Mouse (Mus musculus) CH12.LX (cell line): ENCODE data around the gene Emg1. TPM values are rescaled to one million over a fixed set of nuclear protein-coding genes. Genes with fewer than 3 reads are reported as not detected.

Source experiments
- DNase-seq: peaks from one replicate; pipeline ENCODE4 v3.0.0-alpha.2; 2013; ENCODE audit errors: extremely low read depth
- H3K27ac ChIP-seq: 2 replicates; pipeline ENCODE4 v1.5.1; 2012; ENCODE audit warnings: low read depth, mild to moderate bottlenecking, control low read depth, moderate library complexity; ENCODE audit not compliant: insufficient read depth
- H3K27me3 ChIP-seq: replicated peaks from 2 replicates; pipeline ENCODE3; 2012; ENCODE audit warnings: inconsistent platforms
- H3K36me3 ChIP-seq, 2 experiments: replicated peaks in 1 of 2; 2 replicates each; pipeline versions ENCODE3 to v1.6.1; 2012; ENCODE audit warnings: inconsistent platforms in 1 of 2, low read length in 1 of 2, mild to moderate bottlenecking in 1 of 2, mixed read lengths in 1 of 2, moderate library complexity in 1 of 2; ENCODE audit not compliant: control insufficient read depth in 1 of 2, insufficient read depth in 1 of 2
- H3K4me1 ChIP-seq, 2 experiments: 2 replicates each; pipeline ENCODE4 v1.6.1; 2012; ENCODE audit warnings: inconsistent platforms in 1 of 2, moderate library complexity in 1 of 2; ENCODE audit not compliant: insufficient read depth in 2 of 2, control insufficient read depth in 1 of 2
- H3K4me2 ChIP-seq: 2 replicates; pipeline ENCODE4 v1.6.1; 2012; ENCODE audit warnings: low read depth, mild to moderate bottlenecking, control low read depth; ENCODE audit not compliant: poor library complexity, insufficient read depth, severe bottlenecking
- H3K4me3 ChIP-seq, 3 experiments: fragments of 150-350 bp in 1 of 3; sonication (generic) in 1 of 3; replicated peaks in 1 of 3; 2 replicates each; pipeline versions ENCODE3 to v1.5.1; 2011 to 2012; ENCODE audit warnings: low read depth in 2 of 3, low read length in 2 of 3, mild to moderate bottlenecking in 2 of 3, moderate library complexity in 2 of 3, control low read depth in 1 of 3, improper control_type of control experiment in 1 of 3, inconsistent platforms in 1 of 3, mixed read lengths in 1 of 3; ENCODE audit not compliant: poor library complexity in 1 of 3
- H3K79me2 ChIP-seq: replicated peaks from 2 replicates; pipeline ENCODE4 v1.6.1; 2012; ENCODE audit warnings: mild to moderate bottlenecking, moderate library complexity; ENCODE audit not compliant: control insufficient read depth, poor library complexity, insufficient read depth, severe bottlenecking; ENCODE audit errors: extremely low read depth
- H3K9ac ChIP-seq: 2 replicates; pipeline ENCODE4 v1.6.1; 2012; ENCODE audit warnings: low read depth, mild to moderate bottlenecking, control low read depth, moderate library complexity; ENCODE audit not compliant: insufficient read depth
- H3K9me3 ChIP-seq: replicated peaks from 2 replicates; pipeline ENCODE3; 2012; ENCODE audit warnings: low read length, inconsistent platforms, mixed read lengths
- BHLHE40 ChIP-seq: IDR thresholded peaks from 2 replicates; pipeline ENCODE4 v1.6.1; 2011; ENCODE audit warnings: mild to moderate bottlenecking, low read depth, low read length, improper control_type of control experiment
- CHD2 ChIP-seq: IDR thresholded peaks from 2 replicates; pipeline ENCODE4 v1.6.1; 2011; ENCODE audit warnings: low read length, improper control_type of control experiment
- E2F4 ChIP-seq: IDR thresholded peaks from 2 replicates; pipeline ENCODE4 v1.6.1; 2011; ENCODE audit warnings: low read depth, low read length, improper control_type of control experiment; ENCODE audit not compliant: insufficient replicate concordance
- EP300 ChIP-seq: IDR thresholded peaks from 2 replicates; pipeline ENCODE4 v1.6.1; 2011; ENCODE audit warnings: low read length, improper control_type of control experiment
- GABPA ChIP-seq: IDR thresholded peaks from 2 replicates; pipeline ENCODE4 v1.6.1; 2012; ENCODE audit warnings: low read depth, low read length, improper control_type of control experiment, inconsistent platforms; ENCODE audit not compliant: insufficient replicate concordance
- HCFC1 ChIP-seq: IDR thresholded peaks from 2 replicates; pipeline ENCODE4 v1.6.1; 2012; ENCODE audit warnings: low read depth, mild to moderate bottlenecking, inconsistent platforms, low read length, improper control_type of control experiment
- IRF4 ChIP-seq: IDR thresholded peaks from 2 replicates; pipeline ENCODE4 v1.6.1; 2014; ENCODE audit warnings: low read depth, mild to moderate bottlenecking, inconsistent platforms, low read length, improper control_type of control experiment
- JUN ChIP-seq: IDR thresholded peaks from 2 replicates; pipeline ENCODE4 v1.6.1; 2011; ENCODE audit warnings: low read depth, mild to moderate bottlenecking, low read length, improper control_type of control experiment, moderate library complexity; ENCODE audit not compliant: insufficient read depth
- KAT2A ChIP-seq: IDR thresholded peaks from 2 replicates; pipeline ENCODE4 v1.6.1; 2012; ENCODE audit warnings: low read length, improper control_type of control experiment, inconsistent platforms; ENCODE audit not compliant: insufficient replicate concordance
- MAX ChIP-seq: IDR thresholded peaks from 2 replicates; pipeline ENCODE4 v1.6.1; 2011; ENCODE audit warnings: low read length, improper control_type of control experiment
- MEF2A ChIP-seq: IDR thresholded peaks from 2 replicates; pipeline ENCODE4 v1.6.1; 2014; ENCODE audit warnings: low read depth, mild to moderate bottlenecking, inconsistent platforms, low read length, improper control_type of control experiment, borderline replicate concordance
- POLR2AphosphoS2 ChIP-seq: IDR thresholded peaks from 2 replicates; pipeline ENCODE4 v1.6.1; 2011; ENCODE audit warnings: low read depth, low read length, improper control_type of control experiment
- RAD21 ChIP-seq: IDR thresholded peaks from 2 replicates; pipeline ENCODE4 v1.6.1; 2011; ENCODE audit warnings: low read depth, mild to moderate bottlenecking, low read length, improper control_type of control experiment, moderate library complexity
- SIN3A ChIP-seq: IDR thresholded peaks from 2 replicates; pipeline ENCODE4 v1.6.1; 2012; ENCODE audit warnings: low read length, improper control_type of control experiment, inconsistent platforms
- TCF12 ChIP-seq: IDR thresholded peaks from 2 replicates; pipeline ENCODE4 v1.6.1; 2014; ENCODE audit warnings: low read depth, mild to moderate bottlenecking, inconsistent platforms, low read length, improper control_type of control experiment
- USF1 ChIP-seq: IDR thresholded peaks from 2 replicates; pipeline ENCODE4 v1.6.1; 2014; ENCODE audit warnings: low read depth, mild to moderate bottlenecking, inconsistent platforms, low read length, improper control_type of control experiment
- ZC3H11A ChIP-seq: IDR thresholded peaks from 2 replicates; pipeline ENCODE4 v1.6.1; 2012; ENCODE audit warnings: low read depth, mild to moderate bottlenecking, inconsistent platforms, low read length, improper control_type of control experiment
- ZKSCAN1 ChIP-seq: IDR thresholded peaks from 2 replicates; pipeline ENCODE4 v1.6.1; 2012; ENCODE audit warnings: low read depth, inconsistent platforms, low read length, improper control_type of control experiment, borderline replicate concordance
- ZMIZ1 ChIP-seq: IDR thresholded peaks from 2 replicates; pipeline ENCODE4 v1.6.1; 2012; ENCODE audit warnings: low read depth, mild to moderate bottlenecking, inconsistent platforms, low read length, improper control_type of control experiment
- ZNF384 ChIP-seq: IDR thresholded peaks from 2 replicates; pipeline ENCODE4 v1.6.1; 2012; ENCODE audit warnings: low read depth, low read length, improper control_type of control experiment, inconsistent platforms
- dilution Hi-C: fragments of 300-500 bp; cut with MboI; formaldehyde crosslinking; loops from 2 replicates; pipeline ENCODE4 v1.14.3; 2020; ENCODE audit warnings: low sequenced_read_pairs; ENCODE audit not compliant: extremely low pct_unique_long_range_greater_than_20kb, extremely low pct_ligation_motif_present
- in situ Hi-C: fragments of 300-500 bp; cut with MboI; formaldehyde crosslinking; loops from 3 replicates; pipeline ENCODE4 v1.14.3; 2019; ENCODE audit warnings: low sequenced_read_pairs, low pct_ligation_motif_present, low pct_unique_long_range_greater_than_20kb, mixed read lengths
- polyA plus RNA-seq: library from polyadenylated mRNA; unstranded; fragments of >175 nt; gene quantifications from 2 replicates; pipeline ENCODE4 v1.2.1, GENCODE M21; 2012; ENCODE audit warnings: low read depth; ENCODE audit not compliant: insufficient read length
- total RNA-seq, 2 experiments: library from RNA; depleted of rRNA; stranded (reverse); fragments of 300-350 nt in 1 of 2; fragments of >200 nt in 1 of 2; gene quantifications; 2 replicates each; pipeline ENCODE4 v1.2.3; 2012 to 2014

Emg1 gene
- total and polyA plus RNA-seq, 3 experiments, result 301 to 481 (median 352) TPM

- Histone ChIP-seq H3K27me3 (no peaks in the 10 kb centered on the region), H3K9ac (no peak overlapping the region), H3K9me3 (no peaks in the 10 kb centered on the region), H3K4me3 (no peak overlapping the region), H3K4me2 (no peak overlapping the region), H3K36me3 (peaks cover 36 to 76% of the 10 kb centered on the region in 2 experiments), H3K4me1 (peaks cover 13 to 62% of the 10 kb centered on the region in 2 experiments), H3K27ac (no peak overlapping the region), H3K79me2 (peaks cover 7% of the 10 kb centered on the region)
- in situ Hi-C loops (no loop called here), dilution Hi-C loops (no loop called here)
- DNase-seq, result no peak
- TF ChIP-seq USF1 (no peak), MAX (no peak), KAT2A (no peak), SIN3A (no peak), ZNF384 (no peak), MEF2A (no peak), E2F4 (no peak), TCF12 (no peak), BHLHE40 (no peak), RAD21 (no peak), GABPA (no peak), IRF4 (no peak), CHD2 (no peak), ZKSCAN1 (no peak), POLR2AphosphoS2 (no peak), HCFC1 (no peak), ZC3H11A (no peak), ZMIZ1 (no peak), JUN (no peak), EP300 (no peak)
Observed at GRCm38 (mm10) chr6:124696441-124697150, 15.4 kb downstream of the Emg1 start.
